Mouse (Mus musculus) liver, embryonic 14 days (tissue): ENCODE measurements around the gene Scgb1b19. TPM values are rescaled to one million over a fixed set of nuclear protein-coding genes. Genes with fewer than 3 reads are reported as not detected.

Experiments
- polyA plus RNA-seq: library from polyadenylated mRNA; depleted of rRNA; stranded (reverse); fragments of >200 nt; gene quantifications from 2 replicates; pipeline ENCODE4 v1.2.3, GENCODE M21; 2012; rRNA removed

Gene Scgb1b19
- polyA plus RNA-seq = not detected in 2 replicates

GRCm38 (mm10) chr7:33286991-33287390 is at the start of gene Scgb1b19:
TSS of gene Scgb1b19 (plus strand) at chr7:33287291.

GRCm38 (mm10) chr7:33280238-33280637 is 6.9 kb upstream of the Scgb1b19 start, which contains the start of gene Scgb2b19:
TSS of gene Scgb2b19 (minus strand) at chr7:33280338.

Other genes with a start within 250 kb of the Scgb1b19 start
- not detected in 2 replicates for gene Scgb2b17, start 230.7 kb upstream of the Scgb1b19 start, polyA plus RNA-seq
- not detected in 2 replicates for gene Scgb1b17, start 223.8 kb upstream of the Scgb1b19 start, polyA plus RNA-seq
- gene Scgb2b18, start 113.4 kb upstream of the Scgb1b19 start, polyA plus RNA-seq = not detected in 2 replicates
- gene Scgb1b18, start 101.7 kb upstream of the Scgb1b19 start, polyA plus RNA-seq = not detected in 2 replicates
- not detected in 2 replicates for gene Scgb2b19, start 7.0 kb upstream of the Scgb1b19 start, polyA plus RNA-seq
- not detected in 2 replicates for gene Scgb2b20, start 79.0 kb downstream of the Scgb1b19 start, polyA plus RNA-seq
- gene Scgb1b20, start 85.9 kb downstream of the Scgb1b19 start, polyA plus RNA-seq = not detected in 2 replicates
- not detected in 2 replicates for gene Scgb2b21, start 233.2 kb downstream of the Scgb1b19 start, polyA plus RNA-seq